Mouse (Mus musculus) cerebellum, postnatal 25 days (tissue): ENCODE results near the gene Cnpy2.

Source experiments
- DNase-seq, 2 experiments: peaks; one replicate each; pipeline ENCODE4 v3.0.0; 2021; ENCODE audit warnings: mixed read lengths in 2 of 2

Cnpy2 gene

GRCm38 (mm10) chr10:128369599-128369998 is 47.3 kb downstream of the Cnpy2 start:
- DNase-seq, result no peak

DNA sequence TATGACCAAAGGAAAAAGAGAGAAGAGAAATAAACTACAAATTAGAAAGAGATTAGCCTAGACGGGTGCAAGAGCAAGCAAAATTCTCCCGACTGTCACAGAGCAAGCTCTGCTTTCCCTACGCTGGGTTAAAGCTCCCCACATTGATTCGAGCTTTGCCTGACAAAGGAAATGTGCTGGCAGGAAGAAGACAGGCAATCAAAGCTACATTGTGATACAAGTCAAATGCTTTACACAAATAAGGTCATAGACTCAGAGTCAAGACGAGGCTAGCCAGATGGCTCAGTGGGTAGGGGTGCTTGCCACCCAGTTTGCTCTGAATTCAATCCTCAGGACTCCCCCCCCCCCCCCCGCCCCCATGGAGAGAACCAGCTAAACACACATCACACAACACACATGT is 47.8 kb downstream of the Cnpy2 start:
- DNase-seq, result no peak

DNA sequence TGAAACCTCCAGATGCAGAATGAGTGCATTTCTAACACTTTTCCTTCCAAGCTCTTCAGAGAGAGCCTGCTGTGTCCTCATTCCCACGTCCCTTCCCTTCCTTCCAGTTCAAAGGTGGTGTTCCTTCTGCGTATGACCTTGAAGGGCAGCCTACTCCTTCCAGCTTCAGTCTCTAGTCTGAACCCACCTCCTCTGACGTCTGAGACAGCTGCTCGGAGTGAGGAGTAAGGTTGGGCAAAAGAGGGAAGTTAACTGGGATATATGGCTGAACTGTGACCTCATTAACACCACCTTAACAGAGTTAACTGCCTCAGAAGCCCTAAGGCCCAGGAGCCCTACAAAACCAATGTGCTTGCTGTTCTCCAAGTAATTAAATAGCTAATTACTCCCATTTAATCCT is 48.3 kb downstream of the Cnpy2 start:
- DNase-seq, result no peak

DNA sequence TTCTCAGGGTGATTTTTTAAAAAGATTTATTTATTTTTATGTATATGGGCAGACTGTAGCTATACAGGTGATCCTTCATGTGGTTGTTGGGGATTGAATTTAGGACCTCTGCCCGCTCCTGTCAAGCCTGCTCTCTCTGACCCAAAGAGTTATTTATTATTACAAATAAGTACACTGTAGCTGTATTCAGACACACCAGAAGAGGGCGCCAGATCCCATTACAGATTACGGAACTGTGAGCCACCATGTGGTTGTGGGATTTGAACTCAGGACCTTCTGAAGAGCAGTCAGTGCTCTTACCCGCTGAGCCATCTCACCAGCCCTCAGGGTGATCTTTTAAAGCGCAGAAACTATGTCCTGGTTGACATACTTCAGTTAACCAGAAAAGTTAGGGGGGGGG is 49.9 kb downstream of the Cnpy2 start:
- no peak for DNase-seq

DNA sequence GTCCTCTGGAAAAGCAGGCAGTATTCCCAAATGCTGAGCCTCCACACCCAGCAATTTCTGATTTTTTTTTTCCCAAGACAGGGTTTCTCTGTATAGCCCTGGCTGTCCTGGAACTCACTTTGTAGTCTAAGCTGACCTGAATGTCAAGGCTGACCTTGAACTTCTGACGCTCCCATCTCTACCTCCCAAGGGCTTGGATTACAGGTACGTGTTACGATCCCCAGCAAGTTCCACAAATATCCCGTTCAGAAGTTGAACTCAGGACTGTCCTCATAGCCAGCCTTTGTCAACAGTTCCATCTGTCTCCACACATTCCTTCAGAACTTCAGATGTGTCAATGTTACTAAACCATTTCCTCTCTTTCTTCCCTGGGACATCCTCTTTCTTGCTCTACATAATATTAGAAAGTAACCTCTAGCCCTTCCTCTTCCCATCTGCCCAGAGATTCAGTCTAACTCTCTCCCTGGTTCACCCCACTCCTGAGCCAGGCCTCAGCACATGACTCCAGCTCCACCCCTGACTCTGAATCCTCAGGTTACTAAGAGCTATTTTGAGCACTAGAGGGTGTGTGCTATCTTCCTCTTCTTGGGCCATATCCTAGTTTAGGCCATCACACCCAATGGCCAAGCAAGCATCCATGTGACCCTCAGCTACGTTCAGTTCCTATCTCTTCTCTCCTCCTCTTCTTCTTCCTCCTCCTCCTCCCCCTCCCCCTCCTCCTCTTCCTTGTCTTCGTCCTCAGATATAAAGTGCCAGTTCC is 50.9 kb downstream of the Cnpy2 start:
- DNase-seq, result no peak

DNA sequence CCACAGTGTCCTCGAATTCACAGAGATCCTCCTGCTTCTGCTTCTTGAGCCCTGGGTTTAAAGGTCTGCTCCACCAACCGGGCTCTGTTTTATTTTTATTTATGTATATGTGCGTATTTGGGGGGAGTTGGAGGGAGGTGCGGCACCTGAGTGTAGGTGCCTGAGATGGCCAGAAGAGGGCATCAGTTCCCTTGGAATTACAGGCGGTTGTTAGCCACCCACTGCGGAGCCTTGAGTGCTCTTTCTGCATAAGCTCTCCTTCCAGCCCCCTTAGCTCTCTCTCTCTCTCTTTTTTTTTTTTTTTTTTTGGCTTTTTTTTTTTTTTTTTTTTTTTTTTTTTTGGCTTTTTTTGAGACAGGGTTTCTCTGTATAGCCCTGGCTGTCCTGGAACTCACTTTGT is 52.1 kb downstream of the Cnpy2 start:
- no peak for DNase-seq

DNA sequence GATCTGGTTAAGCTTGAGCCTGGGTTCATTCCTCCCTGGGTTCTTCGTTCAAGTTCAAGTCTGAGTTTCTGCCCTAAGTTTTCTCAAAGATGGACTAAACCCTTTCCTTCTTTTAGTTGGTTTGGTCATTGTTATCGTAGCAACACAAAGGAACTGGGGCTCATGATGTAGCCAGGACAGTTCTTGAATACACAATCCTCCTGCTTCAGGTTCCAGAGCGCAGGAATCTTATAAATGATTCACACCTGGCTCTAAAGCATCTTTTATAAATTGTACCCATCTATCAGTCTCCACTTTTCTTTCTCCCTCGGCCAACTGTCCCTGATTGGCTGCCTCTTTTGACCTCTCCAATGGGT is 53.8 kb downstream of the Cnpy2 start:
- DNase-seq, result no peak

DNA sequence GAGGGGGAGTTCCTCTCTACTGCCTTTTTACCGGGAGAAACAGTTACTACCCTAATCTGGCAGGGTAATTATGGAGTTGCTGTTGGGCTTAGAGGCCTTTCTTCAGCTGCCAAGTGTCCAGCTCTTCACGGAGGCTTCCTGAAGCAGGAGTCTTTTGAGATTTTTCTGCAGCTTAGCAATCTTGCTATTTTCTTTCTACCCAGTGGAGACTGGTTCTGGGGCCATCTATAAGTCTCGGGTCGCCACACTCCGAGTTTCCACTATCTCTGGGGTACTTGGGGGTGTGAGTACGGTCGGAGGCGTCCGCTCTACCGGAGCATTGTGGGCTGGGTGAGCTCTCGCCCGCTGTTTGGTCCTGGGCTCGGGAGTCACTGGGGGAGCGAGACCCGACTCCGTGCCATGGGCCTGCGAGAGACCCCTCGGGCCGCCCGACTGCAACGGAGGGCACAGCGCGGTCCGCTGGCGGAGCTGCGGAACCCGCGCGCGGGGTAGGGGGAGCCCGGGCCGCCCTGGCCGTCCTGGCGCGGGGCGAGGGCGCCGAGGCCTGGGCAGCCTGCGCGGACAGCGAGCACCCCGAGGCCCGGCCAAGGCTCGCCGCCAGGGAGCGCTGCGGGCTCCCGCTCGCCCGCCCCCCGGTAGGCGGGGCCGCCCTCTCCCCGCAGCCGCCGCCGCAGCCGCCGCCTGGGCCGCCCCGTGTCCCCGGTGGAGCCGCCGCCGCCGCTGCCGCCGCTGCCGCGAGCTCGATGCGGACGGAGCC is 54.4 kb downstream of the Cnpy2 start, which contains the start of gene Ankrd52:
Gene Ankrd52 (plus strand): TSS at position 661 of the 757 bp plus-strand sequence.
- DNase-seq, result peak; percentile 94 to 95
